Mouse (Mus musculus) sigmoid colon, adult 10 weeks (tissue): ENCODE measurements around the gene Ccdc96. TPM values are rescaled to one million over a fixed set of nuclear protein-coding genes. Genes with fewer than 3 reads are reported as not detected.

Experiments
- polyA plus RNA-seq: library from polyadenylated mRNA; stranded (reverse); fragments of 350-450 nt; fragmentation: Illumina TruSeq; extraction: RNeasy Lipid Tissue Mini Kit (QIAGEN cat#74804); gene quantifications from one replicate; pipeline ENCODE4 v1.2.3, GENCODE M21; 2014; ENCODE audit warnings: low read depth, low replicate concordance

The Ccdc96 gene
- not detected for polyA plus RNA-seq

DNA sequence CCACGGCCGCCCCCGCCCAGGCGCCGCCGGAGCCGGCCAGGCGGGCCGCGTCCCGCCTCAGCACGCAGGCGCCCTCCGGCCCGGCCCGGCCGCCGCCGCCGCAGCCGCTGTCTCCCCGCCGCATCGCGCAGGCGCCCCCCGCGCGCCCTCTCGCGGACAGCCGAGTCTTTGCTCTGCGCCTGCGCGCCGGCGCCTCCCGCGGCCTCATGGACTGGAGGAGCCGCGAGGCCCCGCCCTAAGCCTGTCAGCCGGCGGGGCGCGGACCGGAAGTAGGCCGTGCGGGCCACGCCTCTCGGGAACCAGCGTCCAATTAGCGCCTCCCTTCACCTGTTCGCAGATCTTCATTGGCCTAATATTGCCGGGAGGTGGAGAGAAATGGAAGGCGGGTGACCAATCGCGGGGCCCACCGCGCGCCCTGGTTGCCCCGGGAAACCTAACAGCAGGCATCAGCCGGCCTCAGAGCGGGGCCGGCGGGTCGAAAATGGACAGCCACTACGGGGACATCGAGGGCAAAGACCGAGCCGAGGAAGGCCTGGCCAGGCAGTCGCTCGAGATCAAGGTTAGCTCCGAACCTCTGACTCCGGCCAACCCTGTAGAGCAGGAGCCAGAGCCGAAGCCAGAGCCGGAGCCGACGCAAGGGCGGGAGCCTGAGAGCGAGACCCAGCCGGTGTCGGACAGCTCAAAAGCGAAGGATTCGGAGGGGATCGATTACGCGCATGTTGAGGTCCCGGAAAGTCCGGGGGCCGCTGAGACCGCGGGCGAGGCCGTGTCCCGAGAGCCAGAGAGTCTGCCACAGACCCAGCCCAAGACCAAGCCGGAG lies at the start of gene Ccdc96, which contains the start of gene Tada2b:
Gene Ccdc96, plus strand, starts transcription at position 418 of the 820 bp plus-strand sequence.
Gene Tada2b, minus strand, starts transcription at position 115 of the 820 bp plus-strand sequence.

GRCm38 (mm10) chr5:36464709-36465661 lies 19.4 kb upstream of the Ccdc96 start, which contains the start of gene Grpel1:
Gene Grpel1, plus strand, starts transcription at chr5:36464998.

Other genes starting within 250 kb of the Ccdc96 start
- 1.3 TPM for gene Sorcs2, start 86.4 kb upstream of the Ccdc96 start, polyA plus RNA-seq
- gene Grpel1, start 19.6 kb upstream of the Ccdc96 start, polyA plus RNA-seq = 9.8 TPM
- gene Tada2b, start 303 bp upstream of the Ccdc96 start, polyA plus RNA-seq = 14.8 TPM
- gene Tbc1d14, start 108.7 kb downstream of the Ccdc96 start, polyA plus RNA-seq = 23.9 TPM
- 47.0 TPM for gene D5Ertd579e, start 211.4 kb downstream of the Ccdc96 start, polyA plus RNA-seq